Mouse (Mus musculus) adipocyte (in vitro differentiated cells): ENCODE results near the gene Islr2.

ENCODE experiments used
- DNase-seq: peaks from one replicate; pipeline ENCODE4 v3.0.0-alpha.2; 2016; ENCODE audit warnings: low spot score

Islr2 gene

DNA sequence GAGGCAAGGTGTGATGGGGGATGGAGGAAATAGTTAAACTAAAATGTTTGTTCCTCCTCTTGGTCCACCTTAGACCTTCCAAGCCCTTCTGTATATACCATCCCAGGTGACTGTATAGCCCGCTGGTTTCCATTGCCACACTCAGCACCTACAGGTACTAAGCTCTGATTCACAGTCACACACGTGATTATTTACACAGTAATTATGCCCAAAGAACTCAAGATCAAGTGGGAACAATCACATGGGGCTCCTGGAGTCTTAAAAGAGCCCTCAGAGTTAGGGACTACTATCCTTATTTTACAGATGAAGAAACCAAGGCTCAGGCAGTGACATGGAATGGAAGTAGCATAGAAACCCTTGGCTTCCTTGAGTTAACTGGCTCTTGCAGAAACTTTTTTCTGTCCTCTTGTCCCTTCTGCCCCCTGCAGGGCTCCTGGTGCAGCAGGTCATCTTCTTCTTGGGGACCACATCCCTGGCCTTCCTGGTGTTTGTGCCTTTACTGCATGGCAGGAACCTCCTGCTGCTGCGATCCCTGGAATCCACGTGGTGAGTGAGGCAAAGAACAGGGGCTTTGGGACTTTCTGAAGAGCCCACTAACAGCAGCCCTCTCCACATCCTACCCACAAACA lies 53.3 kb downstream of the Islr2 start:
- DNase-seq = peak; percentile 26

DNA sequence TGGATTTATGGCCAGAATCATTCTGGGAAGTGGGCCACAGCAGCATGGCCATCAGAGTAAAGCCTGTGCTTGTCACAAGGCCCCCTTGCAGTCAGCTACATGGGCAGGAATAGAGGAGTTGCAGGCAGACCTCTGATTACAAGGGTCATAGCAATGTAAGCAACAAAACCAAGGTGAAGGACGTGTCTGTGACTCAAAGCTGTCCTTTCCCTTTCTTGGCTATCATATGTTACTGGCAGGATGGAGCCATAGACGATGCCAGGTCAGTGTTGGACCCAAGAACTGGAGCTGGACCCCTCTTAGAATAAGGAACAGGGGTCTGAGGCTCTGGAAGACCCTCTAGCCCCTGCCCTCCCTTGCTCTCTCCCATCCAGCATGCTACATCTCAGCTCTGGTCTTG lies 55.3 kb downstream of the Islr2 start:
- DNase-seq = no peak
